Mouse (Mus musculus) MEL (cell line): ENCODE measurements around the gene Trib3. TPM values are rescaled to one million over a fixed set of nuclear protein-coding genes. Genes with fewer than 3 reads are reported as not detected.

Experiments
- DNase-seq: peaks from one replicate; pipeline ENCODE4 v3.0.0; 2011; ENCODE audit warnings: low read depth, low spot score
- H3K27ac ChIP-seq: 2 replicates; pipeline ENCODE4 v1.5.1; 2012; ENCODE audit warnings: low read depth, mild to moderate bottlenecking, control low read depth, low read length, moderate library complexity; ENCODE audit not compliant: control insufficient read depth
- H3K27me3 ChIP-seq, 2 experiments: fragments of 150-350 bp in 1 of 2; sonication (generic) in 1 of 2; 2 replicates each; pipeline ENCODE4 v1.6.1; 2012; ENCODE audit warnings: low read length in 2 of 2, mild to moderate bottlenecking in 2 of 2, improper control_type of control experiment in 1 of 2, moderate library complexity in 1 of 2; ENCODE audit not compliant: insufficient read depth in 2 of 2, control insufficient read depth in 1 of 2
- H3K36me3 ChIP-seq, 2 experiments: 2 replicates each; pipeline ENCODE4 v1.6.1; 2012 to 2014; ENCODE audit warnings: low read length in 2 of 2, improper control_type of control experiment in 1 of 2, inconsistent platforms in 1 of 2, mild to moderate bottlenecking in 1 of 2; ENCODE audit not compliant: insufficient read depth in 2 of 2, control insufficient read depth in 1 of 2
- H3K4me1 ChIP-seq, 2 experiments: fragments of 150-350 bp in 1 of 2; sonication (generic) in 1 of 2; 2 replicates each; pipeline ENCODE4 v1.6.1; 2012; ENCODE audit warnings: low read length in 2 of 2, improper control_type of control experiment in 1 of 2, mild to moderate bottlenecking in 1 of 2; ENCODE audit not compliant: insufficient read depth in 2 of 2, control insufficient read depth in 1 of 2
- H3K4me3 ChIP-seq, 2 experiments: fragments of 150-350 bp in 1 of 2; sonication (generic) in 1 of 2; 2 replicates each; pipeline ENCODE4 v1.5.1; 2012; ENCODE audit warnings: low read depth in 2 of 2, low read length in 2 of 2, mild to moderate bottlenecking in 2 of 2, moderate library complexity in 2 of 2, control low read depth in 1 of 2, improper control_type of control experiment in 1 of 2; ENCODE audit not compliant: control insufficient read depth in 1 of 2, insufficient read depth in 1 of 2
- H3K79me2 ChIP-seq: 2 replicates; pipeline ENCODE4 v1.6.1; 2012; ENCODE audit warnings: mild to moderate bottlenecking, low read length, moderate library complexity; ENCODE audit not compliant: control insufficient read depth, poor library complexity, insufficient read depth
- H3K9ac ChIP-seq: 2 replicates; pipeline ENCODE4 v1.6.1; 2012; ENCODE audit warnings: low read depth, mild to moderate bottlenecking, control low read depth, low read length, moderate library complexity; ENCODE audit not compliant: control insufficient read depth, poor library complexity, severe bottlenecking
- H3K9me3 ChIP-seq: fragments of 150-350 bp; sonication (generic); replicated peaks from 2 replicates; pipeline ENCODE4 v1.6.1; 2012; ENCODE audit warnings: mild to moderate bottlenecking, low read length, improper control_type of control experiment, moderate library complexity; ENCODE audit not compliant: insufficient read depth
- BHLHE40 ChIP-seq: IDR thresholded peaks from 2 replicates; pipeline ENCODE4 v1.6.1; 2012; ENCODE audit warnings: low read depth, mild to moderate bottlenecking, inconsistent platforms, low read length, improper control_type of control experiment, borderline replicate concordance
- CHD1 ChIP-seq: IDR thresholded peaks from 2 replicates; pipeline ENCODE4 v1.6.1; 2012; ENCODE audit warnings: low read depth, mild to moderate bottlenecking, inconsistent platforms, low read length, improper control_type of control experiment
- CTCF ChIP-seq, 3 experiments: IDR thresholded peaks in 2 of 3; conservative IDR thresholded peaks in 1 of 3; 2 replicates each; pipeline ENCODE4 v1.5.1; 2011 to 2012; ENCODE audit warnings: low read length in 3 of 3, low read depth in 2 of 3, mild to moderate bottlenecking in 2 of 3, improper control_type of control experiment in 1 of 3, inconsistent platforms in 1 of 3, mixed read lengths in 1 of 3, moderate library complexity in 1 of 3; ENCODE audit not compliant: control insufficient read depth in 1 of 3, insufficient read depth in 1 of 3, poor library complexity in 1 of 3, severe bottlenecking in 1 of 3
- ELF1 ChIP-seq: IDR thresholded peaks from 2 replicates; pipeline ENCODE4 v1.6.1; 2014; ENCODE audit warnings: low read depth, mild to moderate bottlenecking, inconsistent platforms, low read length, improper control_type of control experiment, moderate library complexity
- MAFK ChIP-seq: IDR thresholded peaks from 2 replicates; pipeline ENCODE4 v1.6.1; 2011; ENCODE audit warnings: low read depth, mild to moderate bottlenecking, low read length, improper control_type of control experiment, borderline replicate concordance
- MAZ ChIP-seq: IDR thresholded peaks from 2 replicates; pipeline ENCODE4 v1.6.1; 2012; ENCODE audit warnings: low read depth, mild to moderate bottlenecking, inconsistent platforms, low read length, improper control_type of control experiment
- MYB ChIP-seq: IDR thresholded peaks from 2 replicates; pipeline ENCODE4 v1.6.1; 2011; ENCODE audit warnings: mild to moderate bottlenecking, low read depth, low read length, improper control_type of control experiment
- NELFE ChIP-seq: IDR thresholded peaks from 2 replicates; pipeline ENCODE4 v1.6.1; 2011; ENCODE audit warnings: low read depth, low read length, improper control_type of control experiment
- NRF1 ChIP-seq: IDR thresholded peaks from 2 replicates; pipeline ENCODE4 v1.6.1; 2014; ENCODE audit warnings: low read depth, mild to moderate bottlenecking, inconsistent platforms, low read length, improper control_type of control experiment, moderate library complexity; ENCODE audit not compliant: poor library complexity, insufficient read depth, severe bottlenecking
- UBTF ChIP-seq: IDR thresholded peaks from 2 replicates; pipeline ENCODE4 v1.6.1; 2012; ENCODE audit warnings: low read depth, mild to moderate bottlenecking, inconsistent platforms, low read length, improper control_type of control experiment, moderate library complexity, borderline replicate concordance; ENCODE audit not compliant: insufficient read depth
- USF1 ChIP-seq: IDR thresholded peaks from 2 replicates; pipeline ENCODE4 v1.6.1; 2014; ENCODE audit warnings: low read depth, mild to moderate bottlenecking, inconsistent platforms, low read length, improper control_type of control experiment, moderate library complexity
- ZKSCAN1 ChIP-seq: IDR thresholded peaks from 2 replicates; pipeline ENCODE4 v1.6.1; 2012; ENCODE audit warnings: low read depth, mild to moderate bottlenecking, inconsistent platforms, low read length, improper control_type of control experiment, moderate library complexity
- ZNF384 ChIP-seq: IDR thresholded peaks from 2 replicates; pipeline ENCODE4 v1.6.1; 2012; ENCODE audit warnings: low read depth, mild to moderate bottlenecking, inconsistent platforms, low read length, improper control_type of control experiment
- polyA plus RNA-seq, 2 experiments: library from polyadenylated mRNA; stranded (reverse) in 1 of 2; unstranded in 1 of 2; fragments of >175 nt in 1 of 2; fragments of >200 nt in 1 of 2; gene quantifications; 2 replicates each; pipeline versions ENCODE4 v1.2.1 to v1.2.4; 2012; ENCODE audit warnings: low replicate concordance in 2 of 2, low read depth in 1 of 2; ENCODE audit not compliant: insufficient read length in 2 of 2, insufficient read depth in 1 of 2, missing spikeins in 1 of 2
- total RNA-seq: library from RNA; depleted of rRNA; stranded (reverse); fragments of 300-350 nt; gene quantifications from 2 replicates; pipeline ENCODE4 v1.2.3, GENCODE M21; 2012

Gene Trib3
- total and polyA plus RNA-seq, 3 experiments: 6.1 to 34.9 TPM; not detected in 1

- TF ChIP-seq USF1 (peak; percentile 34; the same call in 1 of the 2 replicates), CTCF (IDR thresholded peaks at IDR 0.05 in 2 of 3, conservative IDR thresholded peaks at IDR 0.05 in 1 of 3; ENCODE audit: control insufficient read depth in 1 of 3, insufficient read depth in 1 of 3, low read depth in 2 of 3, low read length in 3 of 3, poor library complexity in 1 of 3, severe bottlenecking in 1 of 3) (peak; percentile 58 to 89 (median 81)), ZNF384 (peak; percentile 16; the same call in 1 of the 2 replicates), ELF1 (peak; percentile 37; the same call in 1 of the 2 replicates), NELFE (peak; percentile 83), MAFK (no peak)
Measured at GRCm38 (mm10) chr2:152343329-152344213, at the start of gene Trib3 (continued).

- no peaks in the 10 kb centered on the region for H3K9me3 ChIP-seq
- no peak overlapping the region for H3K9ac ChIP-seq
- peaks cover 5 to 24% of the 10 kb centered on the region in 2 experiments for H3K4me1 ChIP-seq
- H3K36me3 ChIP-seq: peaks cover 0 to 6% of the 10 kb centered on the region in 2 experiments; a peak in 1 of 4 replicates
- TF ChIP-seq CTCF (IDR thresholded peaks at IDR 0.05 in 2 of 3, conservative IDR thresholded peaks at IDR 0.05 in 1 of 3; ENCODE audit: control insufficient read depth in 1 of 3, insufficient read depth in 1 of 3, low read depth in 2 of 3, low read length in 3 of 3, poor library complexity in 1 of 3, severe bottlenecking in 1 of 3) (no peak), CHD1 (no peak), ZKSCAN1 (no peak), BHLHE40 (no peak), NRF1 (no peak), MYB (no peak), UBTF (no peak), MAZ (no peak)
- H3K27ac ChIP-seq: no peak overlapping the region
- H3K27me3 ChIP-seq: no peaks in the 10 kb centered on the region
- no peak overlapping the region for H3K4me3 ChIP-seq
- DNase-seq: no peak
- H3K79me2 ChIP-seq: peaks cover 14% of the 10 kb centered on the region
Measured at GRCm38 (mm10) chr2:152393225-152394017, 49.6 kb upstream of the Trib3 start.
